Mouse (Mus musculus) neural tube, embryonic 15.5 days (tissue): Measurements from ENCODE around the gene Bok. TPM values are rescaled to one million over a fixed set of nuclear protein-coding genes. Genes with fewer than 3 reads are reported as not detected.
A peak's percentile ranks its signal among the peaks of the same experiment; 100 is the strongest.

ENCODE experiments used
- ATAC-seq: fragments of 200-750 bp; cut with Nextera tagmentation; 2 replicates; pipeline ENCODE4 v1.8.0; 2017; ENCODE audit warnings: mild to moderate bottlenecking, moderate TSS enrichment, moderate library complexity; ENCODE audit not compliant: low FRiP score
- H3K27ac ChIP-seq: fragments of 300-500 bp; sonication (generic); replicated peaks from 2 replicates; pipeline ENCODE4 v1.5.1; 2015; ENCODE audit warnings: mild to moderate bottlenecking, inconsistent platforms
- H3K27me3 ChIP-seq: fragments of 300-500 bp; sonication (generic); replicated peaks from 2 replicates; pipeline ENCODE4 v1.6.1; 2015; ENCODE audit warnings: inconsistent platforms
- H3K36me3 ChIP-seq: fragments of 300-500 bp; sonication (generic); 2 replicates; pipeline ENCODE4 v1.6.1; 2015; ENCODE audit warnings: inconsistent platforms
- H3K4me1 ChIP-seq: fragments of 300-500 bp; sonication (generic); 2 replicates; pipeline ENCODE4 v1.6.1; 2015; ENCODE audit warnings: inconsistent platforms
- H3K4me2 ChIP-seq: fragments of 300-500 bp; sonication (generic); 2 replicates; pipeline ENCODE4 v1.6.1; 2015; ENCODE audit warnings: inconsistent platforms, mild to moderate bottlenecking, moderate library complexity
- H3K4me3 ChIP-seq: fragments of 300-500 bp; sonication (generic); replicated peaks from 2 replicates; pipeline ENCODE4 v1.5.1; 2015; ENCODE audit warnings: mild to moderate bottlenecking, inconsistent platforms
- H3K9ac ChIP-seq: fragments of 300-500 bp; sonication (generic); replicated peaks from 2 replicates; pipeline ENCODE4 v1.6.1; 2015; ENCODE audit warnings: mild to moderate bottlenecking, inconsistent platforms
- H3K9me3 ChIP-seq: fragments of 300-500 bp; sonication (generic); replicated peaks from 2 replicates; pipeline ENCODE4 v1.6.1; 2016; ENCODE audit warnings: inconsistent platforms
- WGBS: fragments of 180-500 bp; shearing (Covaris S2); methylation state at CpG from one replicate; pipeline ENCODE4 v1.1.7; 2015; ENCODE audit warnings: mixed read lengths; 5-methylcytosine and 5-hydroxymethylcytosine counted together
- polyA plus RNA-seq: library from polyadenylated mRNA; unstranded; fragments of >200 nt; fragmentation: Nextera tagmentation; extraction: Ambion mirVana; gene quantifications from 2 replicates; pipeline ENCODE4 v1.2.1, GENCODE M21; 2015

Bok gene
- polyA plus RNA-seq, 1 experiment from 2014 or later = 86.6 TPM

GRCm38 (mm10) chr1:93725665-93726064 lies 40.2 kb downstream of the Bok start:
- 92% methylated on average over 5 of the region's 5 CpGs for WGBS

GRCm38 (mm10) chr1:93726116-93726515 lies 40.7 kb downstream of the Bok start:
- no peak overlapping the region for H3K27ac ChIP-seq

More at GRCm38 (mm10) chr1:93725665-93726064, 40.2 kb downstream of the Bok start:
- Histone ChIP-seq H3K4me3 (no peak overlapping the region), H3K9ac (no peak overlapping the region), H3K27me3 (no peaks in the 10 kb centered on the region), H3K4me1 (no peaks in the 10 kb centered on the region), H3K27ac (no peak overlapping the region), H3K4me2 (no peak overlapping the region), H3K9me3 (no peaks in the 10 kb centered on the region), H3K36me3 (peaks cover 18% of the 10 kb centered on the region; the same call in 1 of the 2 replicates)
- ATAC-seq = no peak

GRCm38 (mm10) chr1:93726974-93727373 lies 41.5 kb downstream of the Bok start:
- no peak overlapping the region for H3K4me3 ChIP-seq
- ATAC-seq = no peak
- H3K27me3 ChIP-seq = no peaks in the 10 kb centered on the region
- peaks cover 11% of the 10 kb centered on the region for H3K4me1 ChIP-seq
- H3K36me3 ChIP-seq = peaks cover 18% of the 10 kb centered on the region; the same call in 1 of the 2 replicates
- 73% methylated on average over 3 of the region's 3 CpGs for WGBS
- H3K4me2 ChIP-seq = no peak overlapping the region
- no peak overlapping the region for H3K9ac ChIP-seq
- H3K27ac ChIP-seq = no peak overlapping the region
- no peaks in the 10 kb centered on the region for H3K9me3 ChIP-seq

More at GRCm38 (mm10) chr1:93726116-93726515, 40.7 kb downstream of the Bok start:
- Histone ChIP-seq H3K9me3 (no peaks in the 10 kb centered on the region), H3K36me3 (peaks cover 18% of the 10 kb centered on the region; the same call in 1 of the 2 replicates), H3K27me3 (no peaks in the 10 kb centered on the region), H3K4me1 (peaks cover 4% of the 10 kb centered on the region; the same call in 1 of the 2 replicates), H3K4me2 (no peak overlapping the region), H3K4me3 (no peak overlapping the region), H3K9ac (no peak overlapping the region)
- no peak for ATAC-seq
- WGBS = 90% methylated on average over 3 of the region's 3 CpGs

GRCm38 (mm10) chr1:93731103-93731502 lies 45.6 kb downstream of the Bok start:
- WGBS = 91% methylated on average over 5 of the region's 5 CpGs
- Histone ChIP-seq H3K4me3 (no peak overlapping the region), H3K9ac (no peak overlapping the region; the same call in 1 of the 2 replicates), H3K4me1 (peaks cover 18% of the 10 kb centered on the region), H3K9me3 (no peaks in the 10 kb centered on the region), H3K27ac (no peak overlapping the region), H3K27me3 (no peaks in the 10 kb centered on the region), H3K36me3 (no peaks in the 10 kb centered on the region), H3K4me2 (0 out of 2 replicates have a peak overlapping the region, but pooled peaks have one; percentile 9)
- peak; percentile 21 for ATAC-seq

GRCm38 (mm10) chr1:93731880-93732281 lies 46.4 kb downstream of the Bok start:
- H3K4me1 ChIP-seq = peaks cover 18% of the 10 kb centered on the region
- no peak overlapping the region for H3K4me3 ChIP-seq
- no peaks in the 10 kb centered on the region for H3K27me3 ChIP-seq
- peak overlapping the region; percentile 70 for H3K27ac ChIP-seq
- peak; percentile 69 for ATAC-seq
- no peaks in the 10 kb centered on the region for H3K36me3 ChIP-seq
- WGBS = 11% methylated on average over 3 of the region's 3 CpGs
- peak overlapping the region; percentile 28 for H3K4me2 ChIP-seq
- H3K9me3 ChIP-seq = no peaks in the 10 kb centered on the region
- H3K9ac ChIP-seq = no peak overlapping the region

- Histone ChIP-seq H3K4me2 (no peak overlapping the region), H3K4me1 (peaks cover 17% of the 10 kb centered on the region), H3K36me3 (0 out of 2 replicates have a peak, but pooled peaks cover 3% of the 10 kb centered on the region), H3K27me3 (no peaks in the 10 kb centered on the region), H3K9ac (no peak overlapping the region), H3K27ac (no peak overlapping the region), H3K4me3 (no peak overlapping the region), H3K9me3 (no peaks in the 10 kb centered on the region)
- ATAC-seq = no peak
- WGBS = 93% methylated on average over 3 of the region's 3 CpGs
These were observed 50.4 kb downstream of the Bok start for GRCm38 (mm10) chr1:93735859-93736258.

- Histone ChIP-seq H3K4me1 (0 out of 2 replicates have a peak, but pooled peaks cover 2% of the 10 kb centered on the region), H3K4me3 (no peak overlapping the region), H3K27me3 (no peaks in the 10 kb centered on the region), H3K9me3 (no peaks in the 10 kb centered on the region), H3K4me2 (no peak overlapping the region), H3K9ac (no peak overlapping the region), H3K27ac (no peak overlapping the region), H3K36me3 (0 out of 2 replicates have a peak, but pooled peaks cover 3% of the 10 kb centered on the region)
- 99% methylated on average over 5 of the region's 5 CpGs for WGBS
- ATAC-seq = no peak
These were observed 52.3 kb downstream of the Bok start for GRCm38 (mm10) chr1:93737711-93738110.

- no peaks in the 10 kb centered on the region for H3K27me3 ChIP-seq
- 0 out of 2 replicates have a peak, but pooled peaks cover 7% of the 10 kb centered on the region for H3K36me3 ChIP-seq
- no peaks in the 10 kb centered on the region for H3K9me3 ChIP-seq
- 91% methylated on average over 2 of the region's 2 CpGs for WGBS
- ATAC-seq = no peak
- no peak overlapping the region for H3K4me3 ChIP-seq
- no peaks in the 10 kb centered on the region for H3K4me1 ChIP-seq
- H3K27ac ChIP-seq = no peak overlapping the region
- no peak overlapping the region for H3K4me2 ChIP-seq
- no peak overlapping the region for H3K9ac ChIP-seq
These were observed 55.2 kb downstream of the Bok start for GRCm38 (mm10) chr1:93740671-93741070.

GRCm38 (mm10) chr1:93741987-93742386 lies 56.5 kb downstream of the Bok start:
- no peak overlapping the region for H3K27ac ChIP-seq

GRCm38 (mm10) chr1:93742910-93743309 lies 57.5 kb downstream of the Bok start:
- Histone ChIP-seq H3K27me3 (no peaks in the 10 kb centered on the region), H3K4me3 (no peak overlapping the region), H3K27ac (no peak overlapping the region), H3K4me1 (no peaks in the 10 kb centered on the region), H3K4me2 (no peak overlapping the region), H3K9ac (no peak overlapping the region), H3K36me3 (peaks cover 7% of the 10 kb centered on the region; the same call in 1 of the 2 replicates), H3K9me3 (no peaks in the 10 kb centered on the region)
- no peak for ATAC-seq

More at GRCm38 (mm10) chr1:93741987-93742386, 56.5 kb downstream of the Bok start:
- Histone ChIP-seq H3K4me2 (no peak overlapping the region), H3K9me3 (no peaks in the 10 kb centered on the region), H3K36me3 (0 out of 2 replicates have a peak, but pooled peaks cover 7% of the 10 kb centered on the region), H3K4me1 (no peaks in the 10 kb centered on the region), H3K9ac (no peak overlapping the region), H3K4me3 (no peak overlapping the region), H3K27me3 (no peaks in the 10 kb centered on the region)
- WGBS = 92% methylated on average over 4 of the region's 4 CpGs
- no peak for ATAC-seq
